Mouse (Mus musculus) induced T-regulatory cell, adult 2 months (primary cell): ENCODE measurements around the gene Ebf1.

Experiments
- DNase-seq: peaks from one replicate; pipeline ENCODE4 v3.0.0-alpha.2; 2012; ENCODE audit warnings: low read depth

Ebf1 gene

DNA sequence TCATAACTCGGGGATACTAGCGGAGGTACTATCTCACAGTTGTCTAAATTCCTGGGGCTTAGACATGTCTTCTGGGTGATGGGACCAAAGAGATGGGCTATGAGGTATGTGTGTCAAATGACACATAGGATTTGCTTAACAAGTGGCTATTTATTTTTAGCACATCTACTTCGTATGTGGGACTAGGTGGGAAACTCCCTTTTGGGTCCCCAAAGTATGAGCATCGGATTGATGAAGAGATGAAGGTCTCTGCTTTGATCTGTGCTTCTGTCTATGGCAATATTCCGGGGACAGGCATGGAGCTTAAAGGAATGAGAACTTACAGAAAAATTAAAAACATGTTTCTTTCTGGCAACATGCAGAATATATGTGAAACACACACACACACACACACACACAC is 44.8 kb downstream of the Ebf1 start:
- no peak for DNase-seq

GRCm38 (mm10) chr11:44663609-44664141 is 46.6 kb downstream of the Ebf1 start:
- DNase-seq = no peak

- DNase-seq = no peak
Measured at GRCm38 (mm10) chr11:44665156-44665682, 48.1 kb downstream of the Ebf1 start.

GRCm38 (mm10) chr11:44665741-44666531 is 48.8 kb downstream of the Ebf1 start:
- DNase-seq = no peak

DNA sequence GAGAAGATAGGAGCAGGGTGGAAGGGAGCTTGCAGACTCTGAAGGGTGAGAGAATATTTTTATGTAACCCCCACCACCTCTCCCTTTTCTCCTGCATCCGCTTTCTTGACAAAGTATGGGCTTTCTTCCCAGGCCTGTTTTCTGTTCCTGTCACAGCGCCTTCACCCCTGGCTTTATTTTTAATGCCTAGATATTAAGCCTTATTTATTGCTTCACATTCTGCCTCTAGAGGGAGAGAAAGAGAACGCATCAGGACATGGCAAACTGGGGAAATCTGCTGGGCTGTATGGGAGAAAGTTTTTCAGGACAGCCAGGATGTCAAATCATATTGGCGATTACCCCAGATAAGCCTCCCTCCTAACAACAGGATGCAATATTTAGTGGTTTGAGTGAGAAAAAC is 49.6 kb downstream of the Ebf1 start:
- DNase-seq = no peak

DNA sequence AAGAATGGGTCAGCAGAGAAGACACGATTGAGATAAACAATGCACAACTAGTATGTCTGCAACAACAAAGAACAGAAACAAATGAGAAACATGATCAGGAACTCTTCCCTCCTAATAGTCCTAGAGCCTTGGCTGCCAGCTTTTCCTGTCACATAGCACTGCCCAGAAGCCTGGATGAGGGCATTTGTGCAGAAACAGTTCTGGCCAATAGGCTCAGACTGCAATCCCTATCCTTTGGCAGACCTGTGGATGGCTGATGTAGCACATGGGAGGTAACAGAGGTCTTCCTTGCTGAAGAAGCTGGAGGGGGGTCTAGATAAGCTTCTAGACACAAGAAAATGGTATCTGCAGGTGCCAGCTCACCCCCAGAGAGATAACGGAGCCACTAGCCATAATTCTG is 64.2 kb downstream of the Ebf1 start:
- DNase-seq = no peak

- peak; percentile 3 for DNase-seq
Measured at GRCm38 (mm10) chr11:44681995-44682394, 64.9 kb downstream of the Ebf1 start.

DNA sequence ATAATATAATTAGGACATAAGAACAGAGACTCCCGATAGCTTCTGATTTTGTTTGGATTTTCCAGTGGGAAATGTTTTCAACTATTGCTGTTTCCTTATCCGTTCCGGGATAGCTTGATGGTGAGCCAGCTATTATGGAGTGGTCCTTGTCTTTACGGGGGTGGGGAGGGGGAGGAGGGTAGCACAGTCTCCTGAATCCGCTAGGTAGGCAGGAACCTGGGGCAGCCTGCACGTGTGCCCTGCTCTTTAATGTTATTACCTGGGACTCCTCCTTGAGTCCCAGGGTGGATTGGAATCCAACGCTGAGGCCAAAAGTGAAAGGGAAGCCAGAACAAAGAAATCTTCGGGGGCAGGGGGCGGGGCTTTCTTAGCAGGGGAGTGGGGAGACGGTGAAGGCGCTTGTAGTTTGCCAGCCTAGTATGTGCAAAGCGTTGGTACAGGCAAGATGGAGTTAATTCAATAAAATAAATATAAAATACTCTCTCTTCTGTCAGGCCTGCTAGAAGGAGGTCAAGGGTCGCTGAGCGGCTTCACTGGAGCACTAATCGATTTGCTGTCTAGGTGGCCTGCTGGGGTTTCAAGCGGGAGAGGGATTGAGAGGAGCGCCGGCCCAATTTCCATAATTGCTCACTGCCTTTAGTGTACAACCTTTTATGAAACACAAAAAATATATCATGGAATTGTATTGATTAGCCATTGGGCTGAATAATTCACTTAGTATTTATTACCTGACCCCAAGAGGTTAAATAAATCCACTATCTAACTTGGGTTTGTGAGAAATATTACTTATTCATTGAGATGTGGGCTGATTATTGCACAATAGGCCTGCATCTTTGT is 65.8 kb downstream of the Ebf1 start:
- no peak for DNase-seq

GRCm38 (mm10) chr11:44684486-44685076 is 67.5 kb downstream of the Ebf1 start:
- no peak for DNase-seq

GRCm38 (mm10) chr11:44685129-44685528 is 68.0 kb downstream of the Ebf1 start:
- no peak for DNase-seq

DNA sequence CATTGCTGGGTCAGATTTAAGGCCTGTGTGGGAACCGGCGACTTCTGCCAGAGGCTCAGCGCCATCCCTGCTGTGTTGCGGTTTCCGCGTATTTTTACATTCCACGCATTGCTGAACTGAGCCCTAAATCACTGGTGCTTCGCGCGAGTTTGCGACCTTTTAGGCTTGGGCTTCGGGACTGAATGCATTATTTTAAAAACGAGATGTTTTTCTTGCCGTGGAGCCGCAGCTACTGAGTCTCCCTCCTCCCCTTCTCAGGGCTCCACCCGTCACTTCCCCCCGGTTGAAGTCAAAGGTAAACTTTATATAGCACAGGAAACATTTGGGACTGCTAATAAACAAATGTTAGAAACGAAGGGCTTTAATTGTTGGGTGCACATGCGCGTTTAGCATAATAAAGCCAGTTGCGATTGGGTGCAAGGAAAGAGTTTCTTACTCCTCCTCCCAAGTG is 68.8 kb downstream of the Ebf1 start:
- no peak for DNase-seq

DNA sequence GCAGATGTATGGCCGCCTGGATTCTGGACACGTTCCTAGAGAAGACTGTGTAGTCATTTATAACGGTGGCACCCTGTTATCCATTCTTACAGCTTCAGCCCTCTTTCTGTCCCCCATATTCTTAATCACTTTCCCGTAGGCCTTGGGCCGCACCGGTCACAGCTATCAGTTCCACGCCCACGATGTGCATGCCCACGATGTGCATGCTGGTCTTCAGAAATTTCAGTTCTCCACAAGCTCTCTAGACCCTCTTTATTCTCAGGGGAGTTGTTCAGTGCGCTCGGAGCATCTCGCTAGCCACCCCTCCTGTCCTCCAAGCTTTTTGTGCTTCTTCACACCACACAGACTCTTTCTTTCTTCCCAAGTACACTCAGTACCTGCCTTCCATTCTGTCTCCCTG is 69.3 kb downstream of the Ebf1 start:
- no peak for DNase-seq

DNA sequence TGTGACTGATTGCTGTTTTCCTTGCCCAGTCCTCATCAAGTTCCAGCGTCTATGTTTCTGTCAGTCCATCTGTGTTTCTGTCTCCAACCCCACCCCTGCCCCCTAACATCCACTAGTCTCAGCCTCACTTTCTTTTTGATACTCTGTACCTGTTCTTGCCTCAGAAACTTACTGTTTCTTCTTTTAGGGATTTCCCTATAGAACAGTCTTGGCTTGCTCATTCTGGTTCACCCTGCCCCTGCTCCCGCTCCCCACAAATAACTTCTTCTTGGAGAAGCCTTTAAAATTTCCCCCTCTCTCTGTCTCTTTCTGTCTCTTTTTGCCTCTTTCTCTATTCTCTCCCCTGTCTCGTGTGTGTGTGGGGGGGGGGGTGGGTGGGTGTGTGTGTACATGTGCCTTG is 71.4 kb downstream of the Ebf1 start:
- no peak for DNase-seq

DNA sequence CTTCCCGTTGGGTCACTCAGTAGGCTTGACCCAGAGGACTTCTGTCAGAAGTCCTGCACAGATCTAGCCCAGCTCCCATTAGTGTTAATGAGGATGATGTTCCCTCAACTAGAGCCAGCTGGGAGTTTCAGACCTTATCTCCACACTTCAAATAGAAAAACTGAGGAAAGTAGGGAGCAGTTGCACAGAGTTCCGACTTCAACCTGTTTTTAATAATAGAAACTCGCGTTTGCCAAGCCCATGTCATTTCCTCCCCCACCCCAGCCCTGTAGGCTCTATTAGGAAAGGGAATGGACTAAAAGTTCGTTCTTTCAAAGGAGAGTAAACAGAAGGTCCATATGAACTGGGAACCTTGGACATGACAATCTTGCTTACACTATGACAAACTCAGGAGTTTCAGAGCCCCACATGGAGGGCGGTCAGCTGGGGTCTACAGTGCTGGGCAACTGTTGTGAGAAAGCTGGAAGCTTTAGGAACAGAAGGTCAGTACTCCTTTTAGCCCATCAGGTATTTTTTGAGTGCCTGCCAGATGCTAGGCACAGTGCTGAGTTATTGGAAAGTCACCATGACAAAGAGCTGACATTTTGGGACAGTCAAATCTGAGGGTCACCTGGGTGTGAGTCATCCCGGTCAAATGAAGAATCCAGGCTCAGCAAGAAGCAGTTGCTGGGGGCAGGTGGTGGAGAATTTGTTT is 72.6 kb downstream of the Ebf1 start:
- DNase-seq = no peak

GRCm38 (mm10) chr11:44690265-44690572 is 73.1 kb downstream of the Ebf1 start:
- DNase-seq = no peak

DNA sequence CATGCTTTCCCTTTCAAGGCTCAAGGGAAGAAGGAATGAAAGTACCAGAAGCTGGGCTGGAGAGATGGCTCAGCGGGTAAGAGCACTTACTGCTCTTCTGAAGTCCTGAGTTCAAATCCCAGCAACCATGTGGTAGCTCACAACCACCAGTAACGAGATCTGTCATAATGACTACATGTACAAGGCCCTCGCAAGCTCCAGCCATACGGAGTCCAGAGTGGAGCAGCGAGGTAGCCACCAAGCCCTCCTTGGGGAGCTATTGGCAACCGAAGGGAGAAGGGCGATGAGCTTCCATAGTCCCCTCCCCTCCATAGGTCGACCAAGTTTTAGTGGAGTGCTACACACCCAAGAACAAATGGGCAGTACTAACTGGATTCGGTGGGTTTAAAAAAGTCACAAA is 78.3 kb downstream of the Ebf1 start:
- no peak for DNase-seq

GRCm38 (mm10) chr11:44696539-44697201 is 79.6 kb downstream of the Ebf1 start:
- no peak for DNase-seq

- DNase-seq = no peak
Measured at GRCm38 (mm10) chr11:44700181-44700580, 83.1 kb downstream of the Ebf1 start.

DNA sequence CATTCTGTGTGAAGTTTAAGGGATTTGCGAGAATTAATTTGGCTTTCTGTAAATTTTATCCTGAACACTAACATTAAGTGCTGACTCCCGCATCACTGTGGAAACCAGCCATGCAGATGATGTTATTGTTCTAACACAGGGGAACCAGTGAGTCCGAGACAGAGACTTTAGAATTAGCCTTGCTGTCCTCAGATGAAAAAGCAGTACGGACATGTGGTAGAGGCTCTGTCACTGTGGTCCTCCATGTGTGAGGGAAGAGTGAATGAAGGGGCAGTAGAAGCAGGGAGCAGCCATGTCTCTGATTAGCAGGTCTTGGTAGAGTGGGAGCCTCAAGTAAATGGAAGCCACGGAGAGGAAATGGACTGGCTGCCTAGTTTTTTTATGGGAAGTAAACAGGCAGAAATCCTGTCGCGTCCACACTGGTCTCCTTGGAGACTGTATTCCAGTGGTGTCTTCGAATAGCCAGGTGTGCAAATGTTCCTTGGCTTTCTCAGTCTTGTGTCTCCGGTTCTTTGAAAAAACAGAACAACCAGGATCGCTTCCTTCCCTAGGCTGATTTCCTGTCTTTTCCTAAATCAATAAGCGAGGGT is 84.2 kb downstream of the Ebf1 start:
- DNase-seq = no peak

DNA sequence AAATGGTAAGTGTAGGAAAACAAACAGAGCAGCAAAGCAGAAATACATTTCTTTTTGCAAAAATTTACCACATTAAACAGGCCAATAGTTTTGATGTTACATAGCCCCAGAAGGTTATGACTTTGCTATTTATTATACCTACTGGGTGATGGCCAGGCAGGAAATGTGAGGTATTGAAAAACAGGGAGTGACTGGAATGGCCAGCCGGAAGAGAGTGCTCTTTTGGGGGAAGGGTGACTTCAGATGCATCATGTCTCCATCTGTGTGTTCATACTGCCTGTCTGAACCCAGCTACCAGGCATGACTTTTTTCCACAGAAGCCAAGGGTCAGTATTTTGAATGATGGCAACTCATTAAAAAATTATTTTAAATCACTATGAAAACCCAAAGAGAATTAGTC is 84.7 kb downstream of the Ebf1 start:
- no peak for DNase-seq
